Mouse (Mus musculus) layer of hippocampus, adult 2 months (tissue): Measurements from ENCODE around the gene Maco1. TPM values are rescaled to one million over a fixed set of nuclear protein-coding genes. Genes with fewer than 3 reads are reported as not detected.
"Not testable (repeated sequence)": the region's sequence is repeated elsewhere in the genome, so short reads cannot be mapped to it uniquely, and the experiment has no call there.

Experiments used
- DNase-seq, 2 experiments: peaks; one replicate each; pipeline ENCODE4 v3.0.0; 2022; ENCODE audit warnings: low spot score in 2 of 2
- H3K27ac ChIP-seq: fragments of 200-600 bp; 2 replicates; pipeline ENCODE4 v1.8.1; 2022
- H3K4me3 ChIP-seq: fragments of 200-600 bp; 2 replicates; pipeline ENCODE4 v1.8.1; 2022; ENCODE audit warnings: mild to moderate bottlenecking
- CTCF ChIP-seq: fragments of 200-600 bp; conservative IDR thresholded peaks from 2 replicates; pipeline ENCODE4 v1.8.1; 2022; ENCODE audit warnings: antibody characterized with exemption, mild to moderate bottlenecking, moderate library complexity
- total RNA-seq, 2 experiments: library from RNA; stranded (reverse); gene quantifications; 2 replicates each; pipeline ENCODE4 v1.2.3; 2021

The Maco1 gene
- total RNA-seq, 2 experiments from 2014 or later = 43.4 to 43.8 TPM

DNA sequence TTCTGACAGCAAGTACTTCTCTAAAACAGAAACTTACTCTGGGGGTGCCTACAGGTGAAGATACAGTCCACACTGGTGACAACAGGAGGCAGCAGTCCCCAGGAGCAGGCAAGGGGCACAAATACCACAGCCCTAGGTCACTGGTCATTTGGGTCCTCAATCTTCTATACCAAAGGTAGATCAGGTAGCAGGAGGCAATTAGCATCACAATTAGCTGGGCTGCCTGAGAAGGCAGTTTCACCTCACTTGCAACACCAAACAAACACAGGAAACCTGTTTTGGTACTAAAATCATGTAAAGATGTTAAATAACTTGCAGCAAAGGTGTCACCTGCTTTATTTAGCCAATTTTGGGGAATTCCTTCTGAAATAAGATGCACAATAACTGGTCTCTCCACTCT lies 26.8 kb downstream of the Maco1 start:
- no peak overlapping the region for H3K4me3 ChIP-seq
- H3K27ac ChIP-seq = no peak overlapping the region
- TF ChIP-seq CTCF = no peak
- DNase-seq = no peak

DNA sequence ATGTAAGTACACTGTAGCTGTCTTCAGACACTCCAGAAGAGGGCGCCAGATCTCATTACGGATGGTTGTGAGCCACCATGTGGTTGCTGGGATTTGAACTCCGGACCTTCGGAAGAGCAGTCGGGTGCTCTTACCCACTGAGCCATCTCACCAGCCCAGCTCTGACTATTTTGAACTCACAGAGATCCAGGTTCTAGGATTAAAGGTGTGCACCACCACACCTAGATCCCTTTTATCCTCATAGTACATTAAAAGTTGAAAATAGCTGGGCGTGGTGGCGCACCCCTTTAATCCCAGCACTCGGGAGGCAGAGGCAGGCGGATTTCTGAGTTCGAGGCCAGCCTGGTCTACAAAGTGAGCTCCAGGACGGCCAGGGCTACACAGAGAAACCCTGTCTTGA lies 27.3 kb downstream of the Maco1 start:
- H3K27ac ChIP-seq, DNase-seq, H3K4me3 ChIP-seq: not testable (repeated sequence)
- TF ChIP-seq CTCF = peak; percentile 35

GRCm38 (mm10) chr4:134823560-134823959 lies 29.6 kb downstream of the Maco1 start:
- no peak for TF ChIP-seq CTCF
- no peak overlapping the region for H3K4me3 ChIP-seq
- DNase-seq = no peak
- peak overlapping the region; percentile 14; the same call in 1 of the 2 replicates for H3K27ac ChIP-seq

DNA sequence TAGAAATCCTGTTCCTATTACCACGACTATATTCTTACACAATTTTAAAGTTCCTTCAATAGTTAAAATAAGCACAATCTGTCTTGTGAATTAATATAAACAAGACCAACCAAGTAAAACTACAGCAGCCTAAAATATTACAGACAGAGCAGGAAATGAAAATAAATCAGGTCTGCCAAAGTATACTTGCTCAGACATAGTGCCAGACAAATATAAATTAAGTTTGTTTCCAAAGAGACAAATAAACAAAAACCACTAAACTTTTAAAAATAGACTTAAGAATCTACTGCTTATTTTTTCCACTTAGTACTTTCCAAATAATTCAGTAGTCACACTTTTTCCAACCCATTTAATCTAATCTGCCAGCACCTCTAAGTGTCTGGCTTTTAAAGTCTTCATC lies 32.1 kb downstream of the Maco1 start:
- TF ChIP-seq CTCF = no peak
- H3K27ac ChIP-seq = no peak overlapping the region
- no peak overlapping the region for H3K4me3 ChIP-seq
- no peak for DNase-seq

DNA sequence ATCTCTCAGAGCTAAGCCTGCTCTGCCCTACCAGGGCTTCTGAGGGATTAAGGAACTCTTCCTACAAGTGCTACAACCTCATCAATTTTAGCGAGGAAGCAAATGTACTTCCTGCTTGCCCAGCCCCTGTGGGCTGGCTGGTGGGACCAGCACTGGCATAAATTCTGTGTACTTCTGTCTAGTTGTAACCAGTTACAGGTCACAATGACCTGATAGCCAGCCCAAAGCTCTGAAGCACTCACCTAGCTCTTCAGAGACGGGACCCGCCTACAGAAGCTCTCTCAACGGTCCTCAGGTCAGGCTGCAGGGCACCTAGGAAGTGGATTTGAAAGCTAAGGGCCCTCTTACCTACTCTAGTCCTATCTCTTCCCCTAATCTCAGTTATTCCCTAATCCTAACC lies 35.4 kb downstream of the Maco1 start:
- TF ChIP-seq CTCF = no peak
- no peak for DNase-seq
- Histone ChIP-seq H3K4me3 (no peak overlapping the region), H3K27ac (no peak overlapping the region)

DNA sequence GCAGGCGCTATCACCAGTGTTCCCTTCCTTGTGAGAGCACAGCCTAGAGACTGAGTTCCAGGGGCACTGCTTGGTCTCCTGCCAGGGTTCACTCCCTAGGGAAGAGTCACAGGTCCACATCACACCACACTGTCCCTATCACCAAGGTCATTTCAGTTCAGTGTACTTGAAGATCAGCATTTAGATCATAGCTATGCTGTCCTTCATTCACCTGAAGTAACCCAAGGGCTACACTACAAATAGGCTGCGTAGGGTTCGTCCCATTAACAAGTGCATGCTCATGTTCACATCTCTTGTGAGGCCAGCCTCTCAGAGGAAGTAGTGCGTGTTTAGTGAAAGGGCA lies 38.9 kb downstream of the Maco1 start:
- no peak overlapping the region for H3K4me3 ChIP-seq
- no peak overlapping the region for H3K27ac ChIP-seq
- TF ChIP-seq CTCF = no peak
- DNase-seq = no peak

GRCm38 (mm10) chr4:134813406-134814228 lies 39.5 kb downstream of the Maco1 start:
- TF ChIP-seq CTCF = no peak
- DNase-seq = peak in 1 of 2 experiments; percentile 24
- Histone ChIP-seq H3K27ac (no peak overlapping the region), H3K4me3 (no peak overlapping the region)

DNA sequence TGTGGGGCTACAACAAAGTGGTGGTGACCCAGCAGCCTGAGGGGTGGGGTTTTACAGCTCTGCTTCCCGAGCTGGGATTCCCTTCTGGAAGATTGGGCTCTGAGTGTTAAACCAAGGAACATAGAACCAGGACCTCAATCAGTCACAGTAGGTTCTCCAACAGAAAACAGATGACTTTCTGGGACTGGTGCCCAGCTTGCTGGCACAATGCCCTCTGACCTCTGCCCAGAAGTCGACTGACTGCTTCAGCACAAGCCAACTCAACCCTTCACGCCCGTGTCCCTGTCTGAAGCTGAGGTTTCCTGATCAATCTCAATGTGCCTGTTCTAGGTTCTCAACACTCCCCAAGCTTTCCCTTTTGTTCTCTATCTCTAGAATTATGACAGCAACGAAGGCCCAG lies 48.4 kb downstream of the Maco1 start:
- TF ChIP-seq CTCF = no peak
- H3K27ac ChIP-seq = peak overlapping the region; percentile 44; the same call in 1 of the 2 replicates
- H3K4me3 ChIP-seq = no peak overlapping the region
- peak in 1 of 2 experiments; percentile 38 for DNase-seq

GRCm38 (mm10) chr4:134802765-134803164 lies 50.4 kb downstream of the Maco1 start:
- no peak overlapping the region for H3K4me3 ChIP-seq
- H3K27ac ChIP-seq = no peak overlapping the region
- DNase-seq = no peak
- no peak for TF ChIP-seq CTCF

- Histone ChIP-seq H3K4me3 (no peak overlapping the region), H3K27ac (no peak overlapping the region)
- no peak for TF ChIP-seq CTCF
- no peak for DNase-seq
Measured at GRCm38 (mm10) chr4:134802155-134802554, 51.0 kb downstream of the Maco1 start.

DNA sequence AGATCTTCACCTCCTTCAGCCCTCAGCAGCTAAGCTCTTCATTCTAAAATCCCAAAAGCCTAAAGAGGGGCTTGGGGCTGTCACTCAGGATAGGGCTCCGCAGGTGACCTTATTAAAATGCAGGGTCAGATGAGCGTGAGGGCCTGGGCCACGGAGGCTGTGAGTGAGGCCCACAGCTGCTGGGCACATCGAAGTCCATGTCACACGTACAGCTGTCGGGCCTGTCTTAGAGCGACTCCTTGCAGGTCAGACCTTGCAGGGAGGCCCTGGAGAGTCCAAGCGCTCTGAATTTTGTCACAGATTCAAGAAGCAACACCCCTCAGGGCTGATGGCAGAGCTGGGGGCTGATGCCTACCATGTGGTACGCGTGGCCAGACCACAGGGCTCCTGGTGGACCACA lies 52.5 kb downstream of the Maco1 start:
- no peak for TF ChIP-seq CTCF

DNA sequence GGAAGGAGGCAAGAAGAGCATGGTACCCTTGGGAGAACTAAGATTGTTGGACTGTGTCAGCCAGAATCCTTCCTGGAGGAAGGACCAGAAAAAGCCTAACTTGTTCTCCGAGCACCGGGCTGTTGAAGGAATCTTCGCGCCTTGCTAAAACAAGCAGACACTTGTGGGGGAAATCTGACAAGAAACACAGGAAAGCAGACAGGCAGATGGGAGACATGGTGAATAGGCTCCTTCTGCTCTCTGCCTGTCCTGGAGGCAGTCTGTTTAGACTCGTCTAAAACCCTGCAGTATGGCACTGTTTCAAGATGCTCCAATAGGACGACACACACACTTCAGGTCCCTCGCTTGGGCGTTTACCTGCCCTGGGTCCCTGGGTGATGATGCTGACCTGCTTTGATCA lies 53.0 kb downstream of the Maco1 start:
- no peak for TF ChIP-seq CTCF
- DNase-seq = peak; percentile 31 to 38
- Histone ChIP-seq H3K27ac (no peak overlapping the region), H3K4me3 (no peak overlapping the region)

More for the DNA sequence above, 52.5 kb downstream of the Maco1 start:
- H3K27ac ChIP-seq = no peak overlapping the region
- no peak for DNase-seq
- no peak overlapping the region for H3K4me3 ChIP-seq

- TF ChIP-seq CTCF = peak; percentile 92
- peak; percentile 31 to 57 for DNase-seq
- Histone ChIP-seq H3K4me3 (no peak overlapping the region), H3K27ac (no peak overlapping the region)
Measured at GRCm38 (mm10) chr4:134799272-134799671, 53.9 kb downstream of the Maco1 start.

GRCm38 (mm10) chr4:134798861-134799260 lies 54.3 kb downstream of the Maco1 start:
- no peak overlapping the region for H3K4me3 ChIP-seq
- DNase-seq = no peak
- TF ChIP-seq CTCF = no peak
- no peak overlapping the region for H3K27ac ChIP-seq
